Mouse (Mus musculus) small intestine, adult 2 months (tissue): ENCODE data around the gene Ddx56. TPM values are rescaled to one million over a fixed set of nuclear protein-coding genes. Genes with fewer than 3 reads are reported as not detected.
A peak's percentile ranks its signal among the peaks of the same experiment; 100 is the strongest.

ENCODE experiments used
- H3K27ac ChIP-seq: fragments of 200-500 bp; 2 replicates; pipeline ENCODE4 v1.5.1; 2012; ENCODE audit warnings: low read depth, low read length, control low read depth, inconsistent platforms; ENCODE audit not compliant: insufficient read depth
- H3K27me3 ChIP-seq: fragments of 200-500 bp; 2 replicates; pipeline ENCODE4 v1.6.1; 2012; ENCODE audit warnings: mild to moderate bottlenecking, moderate library complexity, low read length, inconsistent platforms; ENCODE audit not compliant: control insufficient read depth, insufficient read depth
- H3K36me3 ChIP-seq: fragments of 200-500 bp; 2 replicates; pipeline ENCODE4 v1.6.1; 2012; ENCODE audit warnings: mild to moderate bottlenecking, low read length, control low read depth, inconsistent platforms; ENCODE audit not compliant: control insufficient read depth, insufficient read depth
- H3K4me1 ChIP-seq: fragments of 200-500 bp; 2 replicates; pipeline ENCODE4 v1.6.1; 2012; ENCODE audit warnings: low read length, inconsistent platforms, mixed read lengths; ENCODE audit not compliant: control insufficient read depth, insufficient read depth, insufficient read length
- H3K4me3 ChIP-seq: fragments of 200-500 bp; 2 replicates; pipeline ENCODE4 v1.5.1; 2012; ENCODE audit warnings: low read depth, mild to moderate bottlenecking, control low read depth, inconsistent platforms, low read length, moderate library complexity
- CTCF ChIP-seq: fragments of 200-500 bp; IDR thresholded peaks from 2 replicates; pipeline ENCODE4 v1.5.1; 2012; ENCODE audit warnings: low read depth, mild to moderate bottlenecking, control low read depth, inconsistent platforms, low read length, moderate library complexity, mixed read lengths; ENCODE audit not compliant: insufficient replicate concordance, insufficient read length; ENCODE audit errors: extremely low read depth
- POLR2A ChIP-seq: fragments of 200-500 bp; IDR thresholded peaks from 2 replicates; pipeline ENCODE4 v1.6.1; 2012; ENCODE audit warnings: low read depth, mild to moderate bottlenecking, control low read depth, inconsistent platforms, low read length, moderate library complexity
- WGBS: fragments of 180-500 bp; shearing (Covaris S2); methylation state at CpG from one replicate; pipeline ENCODE4 v1.1.7; 2018; 5-methylcytosine and 5-hydroxymethylcytosine counted together
- polyA plus RNA-seq: library from polyadenylated mRNA; depleted of rRNA; stranded (reverse); fragments of >200 nt; gene quantifications from 2 replicates; pipeline ENCODE4 v1.2.3, GENCODE M21; 2012

The Ddx56 gene
- polyA plus RNA-seq, 1 experiment, result 12.4 TPM

GRCm38 (mm10) chr11:6290883-6291282, 23.3 kb upstream of the Ddx56 start:
- no peaks in the 10 kb centered on the region; the same call in 1 of the 2 replicates for H3K4me1 ChIP-seq
- H3K4me3 ChIP-seq, result peak overlapping the region; percentile 87
- H3K27me3 ChIP-seq, result no peaks in the 10 kb centered on the region
- H3K36me3 ChIP-seq, result peaks cover under 1% of the 10 kb centered on the region; the same call in 1 of the 2 replicates
- WGBS, result 38% methylated on average over 3 of the region's 3 CpGs
- peak overlapping the region; percentile 97 for H3K27ac ChIP-seq
- TF ChIP-seq CTCF (no peak), POLR2A (no peak)

- TF ChIP-seq CTCF (no peak), POLR2A (no peak)
- no peaks in the 10 kb centered on the region for H3K27me3 ChIP-seq
- 98% methylated on average over 3 of the region's 3 CpGs for WGBS
These were observed 22.6 kb upstream of the Ddx56 start for GRCm38 (mm10) chr11:6290138-6290537.

GRCm38 (mm10) chr11:6282940-6283339, 15.4 kb upstream of the Ddx56 start:
- 78% methylated on average over 3 of the region's 3 CpGs for WGBS
- Histone ChIP-seq H3K27me3 (no peaks in the 10 kb centered on the region), H3K27ac (no peak overlapping the region), H3K36me3 (no peaks in the 10 kb centered on the region), H3K4me3 (no peak overlapping the region), H3K4me1 (no peaks in the 10 kb centered on the region)
- TF ChIP-seq CTCF (no peak), POLR2A (no peak)

More at GRCm38 (mm10) chr11:6290138-6290537, 22.6 kb upstream of the Ddx56 start:
- Histone ChIP-seq H3K4me1 (no peaks in the 10 kb centered on the region; the same call in 1 of the 2 replicates), H3K36me3 (no peaks in the 10 kb centered on the region), H3K4me3 (no peak overlapping the region), H3K27ac (no peak overlapping the region)

- WGBS, result 68% methylated on average over 3 of the region's 3 CpGs
- TF ChIP-seq CTCF, result no peak
- TF ChIP-seq POLR2A, result no peak
- H3K4me3 ChIP-seq, result no peak overlapping the region
- no peaks in the 10 kb centered on the region for H3K27me3 ChIP-seq
- peaks cover 4% of the 10 kb centered on the region; the same call in 1 of the 2 replicates for H3K4me1 ChIP-seq
- peaks cover 5% of the 10 kb centered on the region for H3K36me3 ChIP-seq
- H3K27ac ChIP-seq, result no peak overlapping the region
These were observed 8.9 kb upstream of the Ddx56 start for GRCm38 (mm10) chr11:6276466-6276865.

GRCm38 (mm10) chr11:6275094-6275484, 7.5 kb upstream of the Ddx56 start:
- H3K4me1 ChIP-seq, result peaks cover 4% of the 10 kb centered on the region; the same call in 1 of the 2 replicates
- peak overlapping the region; percentile 69 for H3K4me3 ChIP-seq
- peak overlapping the region; percentile 28; the same call in 1 of the 2 replicates for H3K27ac ChIP-seq
- WGBS, result 22% methylated on average over 7 of the region's 7 CpGs
- H3K36me3 ChIP-seq, result peaks cover 14% of the 10 kb centered on the region
- H3K27me3 ChIP-seq, result no peaks in the 10 kb centered on the region
- TF ChIP-seq POLR2A (no peak), CTCF (no peak)

- WGBS, result under 1% methylated on average over 39 of the region's 39 CpGs
- no peaks in the 10 kb centered on the region for H3K27me3 ChIP-seq
- H3K4me3 ChIP-seq, result peak within 1 kb of the TSS; percentile 69
These were observed 7.0 kb upstream of the Ddx56 start, which contains the start of gene Tmed4 for GRCm38 (mm10) chr11:6274387-6275093. Gene Tmed4 (minus strand): TSS chr11:6274870.

GRCm38 (mm10) chr11:6273607-6274006, 6.0 kb upstream of the Ddx56 start:
- no peak for TF ChIP-seq CTCF
- peak; percentile 32; the same call in 1 of the 2 replicates for TF ChIP-seq POLR2A
- H3K27ac ChIP-seq, result peak overlapping the region; percentile 84
- WGBS, result 10% methylated on average over 11 of the region's 11 CpGs
- peak overlapping the region; percentile 69 for H3K4me3 ChIP-seq
- peaks cover 4% of the 10 kb centered on the region; the same call in 1 of the 2 replicates for H3K4me1 ChIP-seq
- no peaks in the 10 kb centered on the region for H3K27me3 ChIP-seq
- H3K36me3 ChIP-seq, result peaks cover 14% of the 10 kb centered on the region

More at GRCm38 (mm10) chr11:6274387-6275093, 7.0 kb upstream of the Ddx56 start, which contains the start of gene Tmed4:
- Histone ChIP-seq H3K4me1 (peaks cover 4% of the 10 kb centered on the region; the same call in 1 of the 2 replicates), H3K36me3 (peaks cover 14% of the 10 kb centered on the region), H3K27ac (peak within 1 kb of the TSS; percentile 84)
- peak; percentile 64; the same call in 1 of the 2 replicates for TF ChIP-seq CTCF
- TF ChIP-seq POLR2A, result peak; percentile 89
